Mouse (Mus musculus) mouse embryonic stem cell (cell line): ENCODE data around the gene Ror1.

ENCODE experiments used
- in situ Hi-C, 2 experiments: fragments of 300-500 bp; cut with MboI; formaldehyde crosslinking; loops; 1 replicate in 1 of 2; 3 replicates in 1 of 2; pipeline ENCODE4 v1.14.3; 2019 to 2020; ENCODE audit warnings: low sequenced_read_pairs in 2 of 2, low pct_unique_long_range_greater_than_20kb in 1 of 2, mixed read lengths in 1 of 2; ENCODE audit not compliant: unreplicated experiment in 1 of 2

Gene Ror1

DNA sequence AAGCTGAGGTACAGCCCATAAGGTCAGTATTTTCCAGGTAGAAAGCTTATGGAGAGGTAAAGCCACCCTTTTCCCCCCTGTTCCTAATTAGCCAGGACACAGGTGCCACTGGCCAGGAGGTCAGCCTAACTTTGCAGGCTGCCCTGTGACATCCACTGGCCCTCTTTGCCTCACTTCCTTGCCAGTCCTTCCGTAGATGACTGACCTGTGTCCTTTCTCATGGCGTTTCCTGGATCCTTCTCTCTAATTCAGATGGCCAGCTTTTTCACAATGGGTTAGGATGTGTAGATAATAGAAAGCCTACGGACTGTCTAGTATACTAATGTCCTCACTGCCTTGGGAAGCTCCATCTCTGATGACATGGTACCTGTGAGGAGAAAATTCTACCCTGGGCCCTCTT lies 177.8 kb downstream of the Ror1 start:
- in situ Hi-C loops: no loop called here

DNA sequence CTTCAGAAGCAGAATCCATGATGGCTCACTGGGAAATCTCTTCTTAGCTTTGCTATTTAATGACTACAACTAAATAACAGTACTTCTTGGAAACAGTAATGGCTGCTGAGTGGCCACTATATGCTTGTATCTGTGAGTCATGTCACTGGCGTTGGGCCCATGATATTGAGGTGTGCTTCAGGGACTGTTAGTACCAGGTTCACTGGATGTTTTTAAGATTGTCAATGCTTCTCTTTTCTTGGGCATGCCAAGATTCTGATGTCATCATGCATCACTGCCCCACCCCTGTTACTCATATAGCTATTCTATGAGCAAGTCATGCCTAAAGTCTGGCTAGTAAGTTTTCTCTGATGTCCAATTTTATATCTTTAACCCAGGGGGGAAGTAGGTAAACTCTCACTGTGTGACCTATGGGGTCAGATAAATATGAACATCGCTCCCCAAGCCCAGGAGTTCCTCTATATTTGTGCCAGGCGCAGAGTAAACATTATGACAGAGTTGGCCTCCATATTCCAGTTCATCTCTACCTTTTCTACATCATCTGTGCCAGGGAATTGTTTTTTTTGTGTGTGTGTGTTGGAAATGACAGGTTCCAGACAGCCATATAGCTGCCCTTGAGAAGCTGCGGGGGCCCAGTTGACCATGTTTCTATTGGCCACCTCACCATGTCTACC lies 178.4 kb downstream of the Ror1 start:
- in situ Hi-C loops: no loop called here

DNA sequence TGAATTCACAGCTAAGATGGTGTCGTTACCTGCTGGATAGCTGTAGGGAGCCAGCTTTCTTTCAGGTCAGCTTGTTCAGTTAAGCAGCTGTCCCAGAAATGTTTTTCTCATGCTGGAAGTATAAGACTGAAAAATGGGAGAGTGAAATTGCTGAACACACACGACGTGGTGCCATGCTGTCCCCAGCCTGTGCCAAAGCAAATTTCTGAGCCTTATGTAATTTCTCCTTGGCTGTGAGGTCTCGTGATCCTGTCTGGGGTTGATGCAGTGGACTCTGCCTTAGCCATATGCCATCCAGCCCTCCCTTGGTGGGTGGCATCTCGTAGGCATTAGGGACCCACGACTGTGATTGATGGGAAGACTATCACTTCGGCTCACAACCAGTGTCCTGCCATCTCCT lies 180.9 kb downstream of the Ror1 start:
- in situ Hi-C loops: no loop called here

DNA sequence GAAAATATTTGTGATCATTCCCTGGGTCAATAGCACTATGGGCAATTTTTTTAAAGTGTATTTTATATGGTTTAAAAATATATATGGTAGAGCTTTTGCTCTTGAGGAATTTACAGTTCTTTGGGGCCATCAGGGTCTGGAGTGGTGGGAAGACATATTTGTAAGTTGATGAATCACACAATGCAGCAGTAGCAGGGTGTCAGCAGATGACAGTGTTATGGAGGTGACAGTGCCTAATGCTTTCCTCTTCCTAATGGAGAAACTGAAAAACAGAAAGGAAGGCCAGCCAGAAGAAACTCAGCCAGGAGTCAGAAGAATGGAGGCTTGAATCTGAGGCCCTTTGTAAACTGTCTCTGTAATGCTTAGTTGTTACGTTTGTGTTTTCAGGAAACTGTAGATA lies 181.4 kb downstream of the Ror1 start:
- in situ Hi-C loops: no loop called here

DNA sequence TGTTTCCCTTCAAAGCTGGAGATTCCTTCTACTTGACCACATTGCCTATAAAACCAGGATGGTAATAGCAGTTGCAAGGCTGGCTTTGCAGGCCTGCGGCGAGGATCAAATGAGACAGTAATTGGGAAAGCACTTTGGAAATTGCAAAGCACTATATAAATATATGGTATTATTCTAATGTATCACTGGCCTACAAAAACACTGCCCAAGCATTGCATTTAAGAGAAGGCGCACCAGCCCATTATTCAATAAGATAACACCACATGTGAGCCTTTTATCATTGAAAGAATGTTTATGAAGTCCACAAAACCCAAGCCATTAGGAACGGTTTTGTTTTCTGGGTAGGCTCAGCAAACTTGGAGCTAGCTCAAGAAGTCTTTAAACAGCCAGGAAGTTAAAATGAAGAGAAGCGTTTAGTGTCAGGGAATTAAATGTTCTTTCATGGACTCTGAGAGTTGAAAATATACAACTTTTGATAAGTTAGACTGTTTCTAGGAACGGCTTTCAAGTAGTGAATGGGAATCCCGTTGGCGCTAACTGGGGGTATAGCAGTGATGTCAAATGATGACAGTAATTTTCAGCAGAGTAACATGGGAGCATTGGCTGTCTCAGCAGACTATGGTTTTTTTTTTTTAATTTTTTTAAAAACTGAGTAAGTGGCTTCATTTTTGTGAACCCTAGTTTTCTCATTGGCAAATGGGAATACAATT lies 187.7 kb downstream of the Ror1 start:
- in situ Hi-C loops: no loop called here

DNA sequence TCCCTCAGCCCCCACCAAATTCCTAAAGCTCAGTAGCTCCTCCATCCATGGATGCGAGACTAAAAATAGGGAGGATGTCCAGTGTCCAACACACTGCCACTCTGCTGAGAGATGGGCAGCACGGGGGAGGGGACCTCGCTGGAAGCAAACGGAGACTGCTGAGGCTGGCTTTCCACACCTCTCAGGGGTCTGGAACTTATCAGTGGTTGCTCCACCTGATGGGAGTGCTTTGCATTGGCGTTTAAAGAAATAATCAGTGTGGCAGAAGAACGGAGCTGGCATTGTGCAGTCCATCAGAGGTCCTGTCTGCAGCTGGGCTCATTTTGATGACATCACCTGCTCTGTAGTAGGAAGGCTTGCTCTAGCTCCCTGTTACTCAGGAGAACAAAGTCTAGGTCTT lies 188.9 kb downstream of the Ror1 start:
- in situ Hi-C loops: no loop called here

DNA sequence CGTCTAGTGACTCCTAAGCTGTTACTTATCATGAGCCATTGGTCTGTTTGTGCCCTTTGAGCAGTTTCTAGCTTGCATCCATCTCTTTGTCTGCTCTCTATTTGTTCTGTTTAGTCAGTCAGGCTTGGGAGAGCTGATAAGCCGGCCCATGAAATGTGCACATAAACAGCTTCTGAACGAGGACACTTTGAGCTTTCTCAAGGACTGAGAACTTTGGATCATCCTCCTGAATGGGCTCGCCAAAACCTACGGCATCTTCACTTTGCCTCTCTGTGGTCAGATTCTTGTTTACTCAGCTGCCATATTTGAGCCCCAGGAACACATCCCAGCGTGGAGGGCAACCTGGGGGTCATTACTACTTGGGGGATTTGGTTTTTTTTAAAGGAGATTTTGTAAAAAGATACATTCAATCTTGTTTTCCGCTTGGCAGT lies 190.5 kb downstream of the Ror1 start:
- in situ Hi-C loops: no loop called here

DNA sequence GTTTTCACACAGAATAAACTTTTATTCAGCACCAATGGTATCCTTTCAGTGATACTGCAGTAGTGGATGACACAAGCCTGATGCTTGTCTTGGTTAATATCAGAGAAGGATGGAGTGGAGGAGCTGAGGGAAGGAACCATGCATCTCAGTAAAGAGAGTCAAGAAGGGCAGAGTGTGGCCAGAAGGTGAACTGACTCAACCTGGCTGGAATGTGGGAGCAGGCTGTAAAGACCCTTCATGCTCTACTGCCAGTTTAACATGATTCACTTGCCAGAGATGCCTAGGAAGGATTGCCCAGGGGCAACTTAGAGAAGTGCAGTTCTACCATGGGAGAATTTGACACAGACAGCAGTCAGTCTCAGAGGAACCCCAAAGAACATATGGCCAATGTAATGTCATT lies 191.2 kb downstream of the Ror1 start:
- in situ Hi-C loops: no loop called here

DNA sequence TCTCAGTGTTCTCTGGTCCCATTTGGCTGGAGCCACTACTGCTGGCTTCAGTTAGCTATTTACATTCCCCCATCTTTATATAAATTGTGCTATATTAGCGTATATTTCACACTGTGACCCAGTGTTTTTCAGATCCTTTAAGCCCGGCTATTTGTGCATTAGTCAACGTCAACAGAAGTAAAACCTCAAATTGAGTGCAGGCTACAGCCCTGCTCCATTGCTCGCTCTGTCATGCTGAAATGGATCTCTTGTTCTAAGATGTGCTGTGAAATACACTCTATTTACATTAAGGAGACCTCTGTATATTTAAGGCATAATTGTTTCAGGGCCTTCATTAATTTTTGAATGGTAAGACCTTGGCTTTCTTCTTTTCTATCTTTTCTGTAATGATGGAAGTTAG lies 192.2 kb downstream of the Ror1 start:
- in situ Hi-C loops: no loop called here

DNA sequence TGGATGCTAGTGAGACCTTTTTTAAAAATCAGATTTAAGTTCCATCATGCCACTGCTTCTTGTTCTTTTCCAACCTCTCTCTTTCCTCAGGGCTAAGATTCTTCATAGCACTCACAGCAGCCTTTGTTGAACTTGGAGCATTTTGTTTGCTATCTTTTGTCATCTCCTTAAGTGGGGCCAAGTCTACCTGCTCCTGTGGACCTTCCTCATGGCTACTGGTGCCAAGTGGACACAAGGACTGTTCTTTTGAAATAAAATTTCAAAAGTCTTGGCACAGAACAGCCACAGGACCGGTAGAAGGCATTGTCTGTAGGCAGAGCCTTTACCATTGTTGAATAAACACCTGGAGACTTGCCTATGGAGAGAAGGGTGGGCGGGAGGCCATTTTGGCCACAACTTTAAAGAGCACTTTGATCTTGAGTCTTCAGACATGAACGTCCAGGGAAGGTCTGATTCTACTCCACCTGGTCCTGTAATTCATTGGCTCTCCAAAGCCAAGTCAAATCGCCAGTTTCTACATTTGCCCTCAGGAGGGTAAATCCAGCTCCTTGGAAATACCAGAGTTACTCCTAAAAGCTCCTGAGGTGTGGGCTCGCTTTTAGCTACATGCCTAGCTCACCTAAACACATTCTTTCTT lies 195.5 kb downstream of the Ror1 start:
- in situ Hi-C loops: no loop called here

DNA sequence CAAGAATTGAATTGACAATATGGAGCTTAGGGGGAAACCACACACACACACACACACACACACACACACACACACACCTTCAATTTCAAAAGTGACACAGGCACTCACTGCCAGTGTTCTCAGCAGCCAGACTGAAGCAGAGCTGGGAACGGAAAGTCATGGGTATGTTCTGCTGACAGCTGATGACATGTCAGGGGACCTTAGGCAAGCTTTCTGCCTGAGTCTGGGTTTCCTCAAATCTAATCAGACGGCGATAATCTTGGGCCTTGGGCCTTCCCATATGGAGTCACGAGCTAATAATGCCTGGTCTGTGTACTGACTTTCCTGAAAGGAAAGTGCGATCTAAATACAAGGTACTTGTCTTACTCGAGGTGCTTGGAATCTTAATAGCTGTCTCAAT lies 202.1 kb downstream of the Ror1 start:
- in situ Hi-C loops: no loop called here

DNA sequence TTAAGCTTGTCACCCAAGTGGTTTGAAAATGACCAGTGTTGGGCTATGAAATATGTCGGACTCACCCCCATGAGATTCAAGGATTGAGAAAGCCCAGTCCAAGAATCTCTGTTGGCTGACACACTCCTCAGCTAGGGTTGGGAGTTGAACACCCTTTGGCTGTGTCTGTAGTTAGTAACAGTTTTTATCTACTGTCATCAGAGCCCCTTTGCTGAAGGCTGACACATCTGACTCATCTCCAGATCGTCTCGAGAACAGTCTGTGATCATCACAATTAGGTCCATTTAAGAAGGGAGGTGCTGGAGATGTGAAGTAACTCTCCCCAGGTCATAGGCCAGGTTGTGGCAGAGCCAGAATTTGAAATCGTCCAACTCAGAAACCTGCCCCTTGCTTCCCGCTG lies 203.0 kb downstream of the Ror1 start:
- in situ Hi-C loops: no loop called here

DNA sequence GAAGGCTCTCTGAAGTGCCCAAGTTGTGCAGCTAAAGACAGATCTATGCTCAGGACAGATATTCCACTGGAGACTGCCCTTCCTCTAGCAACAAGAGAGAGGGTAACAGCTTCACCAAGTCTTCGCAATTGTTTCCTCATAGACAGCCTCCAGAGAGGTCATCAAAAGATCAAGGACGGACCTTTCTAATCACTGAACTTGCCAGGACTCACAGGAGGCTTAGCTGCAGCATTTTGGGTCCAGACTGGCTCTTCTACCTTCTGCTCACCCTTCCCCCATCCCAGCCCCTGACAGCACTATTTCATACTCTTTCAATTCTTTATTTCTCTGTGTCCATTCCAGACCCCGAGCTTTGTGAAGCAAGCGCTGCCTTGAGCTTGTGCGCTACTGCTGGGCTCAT lies 204.6 kb downstream of the Ror1 start:
- in situ Hi-C loops: no loop called here

DNA sequence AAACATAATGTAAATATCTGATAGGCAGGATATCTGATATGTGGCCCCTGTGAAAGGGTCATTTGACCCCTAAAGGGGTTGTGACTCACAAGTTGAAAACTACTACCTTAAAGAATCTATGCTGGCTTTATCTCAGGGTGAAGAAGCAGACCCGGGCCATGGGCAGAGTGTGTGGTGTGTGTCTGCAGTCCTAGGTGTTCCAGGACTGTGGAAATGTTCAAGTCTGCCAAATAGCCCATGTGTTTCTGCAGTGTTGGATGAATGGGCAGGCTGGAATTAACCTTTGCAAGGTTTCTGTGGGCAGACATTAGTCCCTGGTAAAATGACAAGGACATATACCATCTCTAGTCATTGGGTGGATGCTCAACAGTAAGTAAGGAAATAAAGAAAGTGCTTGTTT lies 205.8 kb downstream of the Ror1 start:
- in situ Hi-C loops: no loop called here

DNA sequence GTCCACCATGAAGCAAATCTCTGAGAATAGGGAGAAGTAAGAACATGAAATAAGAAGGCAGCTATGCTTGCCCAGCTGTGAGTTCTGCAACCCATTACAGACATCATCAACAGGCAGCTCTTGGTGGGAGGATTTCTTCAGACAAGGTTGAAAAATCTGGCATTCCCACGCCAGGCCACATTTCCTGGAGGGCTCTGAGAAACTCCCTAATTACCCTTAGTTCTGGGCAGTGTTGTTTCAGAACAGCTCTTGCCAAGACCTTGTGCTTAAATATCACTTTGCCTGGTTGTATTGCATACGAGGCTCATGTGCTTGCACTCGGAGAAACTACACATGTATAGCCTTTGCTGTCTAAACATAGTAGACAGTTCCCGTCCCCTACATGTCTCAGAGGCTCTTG lies 211.8 kb downstream of the Ror1 start:
- in situ Hi-C loops: no loop called here

DNA sequence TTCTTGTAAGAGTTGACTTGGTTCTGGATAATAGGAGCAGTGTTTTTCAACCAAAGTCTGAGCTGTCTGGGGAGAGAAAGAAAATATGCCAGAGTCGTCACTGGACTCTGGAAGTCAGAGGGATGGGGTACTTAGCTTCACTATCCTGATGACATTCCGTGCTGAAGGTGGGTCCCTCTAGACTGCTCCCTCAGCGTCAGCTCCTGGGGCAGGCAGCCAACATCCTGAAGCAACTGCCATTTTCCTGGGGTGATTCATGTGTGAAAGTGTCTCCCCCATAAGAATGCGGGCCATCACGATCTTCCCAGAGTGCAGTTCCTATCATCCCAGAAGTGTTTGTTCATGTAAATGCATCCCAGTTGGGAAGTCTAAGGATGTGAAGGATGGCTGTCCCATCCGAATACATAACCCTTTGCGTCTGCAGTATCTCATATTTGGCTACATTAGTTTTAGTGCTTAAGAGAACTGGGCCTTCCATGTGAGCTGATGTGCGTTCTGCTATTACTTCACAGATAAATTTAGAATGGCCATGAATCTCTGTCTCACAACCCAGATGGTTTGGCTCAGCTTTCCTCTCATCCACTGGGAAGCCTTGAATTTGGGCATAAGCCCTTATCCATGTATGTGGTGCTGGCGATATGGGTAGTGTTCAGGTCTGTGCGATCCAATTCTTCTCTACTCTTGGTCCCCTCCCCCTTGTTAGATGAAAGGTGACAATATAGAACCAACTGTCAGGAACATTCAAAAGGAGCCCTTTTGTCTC lies 216.4 kb downstream of the Ror1 start:
- in situ Hi-C loops: no loop called here

DNA sequence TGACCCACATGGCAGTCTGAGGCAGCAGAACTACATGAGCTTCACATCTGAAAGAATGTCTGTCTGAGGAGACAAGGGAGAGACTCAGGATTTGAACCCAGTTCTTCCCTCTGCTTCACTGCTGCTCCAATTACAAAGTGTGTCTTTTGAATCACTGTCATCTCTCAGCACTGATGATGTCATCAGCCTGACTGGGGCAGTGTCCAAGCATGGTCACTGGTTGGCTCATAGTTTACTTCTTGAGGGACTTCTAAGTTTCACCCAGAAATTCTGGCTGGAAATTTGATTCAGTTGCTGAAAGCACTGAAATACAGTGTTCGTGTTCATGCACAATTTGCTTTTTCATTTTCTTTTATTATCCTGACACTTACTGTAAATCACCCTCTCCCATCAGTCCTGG lies 219.5 kb downstream of the Ror1 start:
- in situ Hi-C loops: no loop called here

DNA sequence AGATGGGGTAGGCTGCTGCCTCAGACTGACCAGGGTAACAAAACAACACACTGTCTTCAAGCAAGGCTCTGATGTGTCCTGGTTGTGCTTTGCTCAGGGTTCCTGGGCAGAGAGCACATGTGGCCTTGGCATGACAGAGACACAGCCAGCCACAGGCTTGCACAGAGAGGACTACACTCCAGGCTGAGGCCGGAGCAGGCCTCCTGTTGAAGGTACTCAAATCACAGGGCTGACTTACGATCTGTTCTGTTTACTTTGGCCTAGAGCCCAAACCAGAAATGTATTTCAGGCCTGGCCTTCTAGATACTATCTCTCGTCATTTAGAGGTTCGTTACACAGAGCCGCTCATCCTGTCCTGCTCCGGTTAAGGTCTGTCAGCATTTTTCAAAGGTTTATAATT lies 226.2 kb downstream of the Ror1 start:
- in situ Hi-C loops: no loop called here

DNA sequence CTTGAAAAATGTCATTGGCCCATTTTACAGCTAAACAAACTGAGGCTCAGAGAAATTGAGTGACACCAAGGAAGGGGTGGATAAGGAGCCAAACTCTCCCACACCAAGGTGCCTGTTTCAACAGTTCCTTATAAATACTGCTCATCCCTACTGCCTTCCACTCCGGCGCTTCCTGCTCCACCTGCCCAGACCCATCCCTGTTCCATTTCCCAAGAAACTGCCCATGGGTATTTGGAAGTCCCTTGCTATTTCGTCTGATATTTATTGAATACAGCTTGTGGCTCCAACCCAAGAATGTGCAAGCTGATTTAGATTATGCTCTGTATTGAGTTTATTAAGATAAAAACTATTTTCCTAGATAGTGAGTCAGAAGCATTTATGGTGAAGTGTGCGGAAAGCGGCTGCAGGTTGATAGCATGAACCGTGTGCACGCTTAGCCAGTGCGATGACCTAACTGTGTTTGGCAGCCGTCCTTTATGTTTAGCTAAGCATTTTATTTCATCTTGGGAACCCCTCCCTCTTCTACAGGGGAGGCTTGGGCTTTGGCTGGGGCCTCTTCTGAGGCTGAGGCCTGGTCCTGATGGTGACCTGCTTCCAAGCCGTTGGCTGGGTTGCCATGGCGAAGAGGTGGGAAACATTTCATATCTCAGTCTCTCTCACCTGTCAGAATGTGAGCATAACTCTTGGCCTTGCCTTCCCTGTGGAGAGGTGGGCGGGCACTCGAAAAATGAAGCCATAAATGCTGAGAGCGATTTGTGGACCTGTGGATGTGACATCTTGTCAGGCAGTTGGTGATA lies 229.3 kb downstream of the Ror1 start:
- in situ Hi-C loops: no loop called here
